Mouse (Mus musculus): Measurements from ENCODE around the gene Gm8947. TPM values are rescaled to one million over a fixed set of nuclear protein-coding genes. Genes with fewer than 3 reads are reported as not detected.

The Gm8947 gene
- polyA plus RNA-seq, 1 experiment: 0.17 TPM

GRCm38 (mm10) chr1:151224536-151224935 lies 32.4 kb downstream of the Gm8947 start:
- Histone ChIP-seq H3K4me1 (ENCODE audit: control insufficient read depth, insufficient read depth, low read length) (no peaks in the 10 kb centered on the region), H3K27ac (ENCODE audit: control insufficient read depth, insufficient read depth, low read depth, low read length) (no peak overlapping the region), H3K4me3 (ENCODE audit: control insufficient read depth, low read depth, low read length) (no peak overlapping the region), H3K27me3 (ENCODE audit: control insufficient read depth, insufficient read depth, low read length) (no peaks in the 10 kb centered on the region), H3K36me3 (ENCODE audit: control insufficient read depth, insufficient read depth, low read length) (no peaks in the 10 kb centered on the region)
- TF ChIP-seq POLR2A (IDR thresholded peaks at IDR 0.05; ENCODE audit: control insufficient read depth, low read depth, low read length) (no peak), CTCF (IDR thresholded peaks at IDR 0.05; ENCODE audit: control insufficient read depth, insufficient read depth, insufficient replicate concordance, low read depth, low read length) (no peak)

GRCm38 (mm10) chr1:151227506-151227905 lies 35.3 kb downstream of the Gm8947 start:
- TF ChIP-seq POLR2A (IDR thresholded peaks at IDR 0.05; ENCODE audit: control insufficient read depth, low read depth, low read length) (no peak), CTCF (IDR thresholded peaks at IDR 0.05; ENCODE audit: control insufficient read depth, insufficient read depth, insufficient replicate concordance, low read depth, low read length) (no peak)
- Histone ChIP-seq H3K4me3 (ENCODE audit: control insufficient read depth, low read depth, low read length) (no peak overlapping the region), H3K27ac (ENCODE audit: control insufficient read depth, insufficient read depth, low read depth, low read length) (no peak overlapping the region), H3K4me1 (ENCODE audit: control insufficient read depth, insufficient read depth, low read length) (no peaks in the 10 kb centered on the region), H3K27me3 (ENCODE audit: control insufficient read depth, insufficient read depth, low read length) (no peaks in the 10 kb centered on the region), H3K36me3 (ENCODE audit: control insufficient read depth, insufficient read depth, low read length) (no peaks in the 10 kb centered on the region)

- Histone ChIP-seq H3K36me3 (ENCODE audit: control insufficient read depth, insufficient read depth, low read length) (no peaks in the 10 kb centered on the region), H3K27me3 (ENCODE audit: control insufficient read depth, insufficient read depth, low read length) (no peaks in the 10 kb centered on the region), H3K4me1 (ENCODE audit: control insufficient read depth, insufficient read depth, low read length) (no peaks in the 10 kb centered on the region), H3K27ac (ENCODE audit: control insufficient read depth, insufficient read depth, low read depth, low read length) (no peak overlapping the region), H3K4me3 (ENCODE audit: control insufficient read depth, low read depth, low read length) (no peak overlapping the region)
- TF ChIP-seq CTCF (IDR thresholded peaks at IDR 0.05; ENCODE audit: control insufficient read depth, insufficient read depth, insufficient replicate concordance, low read depth, low read length): no peak
- no peak for TF ChIP-seq POLR2A (IDR thresholded peaks at IDR 0.05; ENCODE audit: control insufficient read depth, low read depth, low read length)
Observed at GRCm38 (mm10) chr1:151228320-151228989, 36.3 kb downstream of the Gm8947 start.

DNA sequence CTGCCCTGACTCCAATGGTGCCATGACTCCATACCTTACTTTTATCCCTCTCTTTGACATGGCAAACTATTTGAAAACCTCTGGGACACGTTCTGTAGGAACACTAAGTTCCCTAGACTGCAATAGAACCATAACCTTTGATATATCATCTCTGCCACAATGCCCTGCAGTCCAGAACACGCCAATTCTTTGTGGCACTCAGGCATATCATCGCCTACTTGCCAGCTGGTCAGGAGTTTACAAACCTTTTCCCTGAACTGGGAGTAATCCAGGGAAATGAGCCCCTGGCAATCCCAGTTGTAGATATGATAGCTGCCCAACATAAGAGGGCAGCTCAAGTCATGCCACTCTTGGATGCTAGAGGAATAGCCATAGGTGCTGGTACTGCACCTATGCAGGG lies 40.2 kb downstream of the Gm8947 start:
- H3K4me1 ChIP-seq (ENCODE audit: control insufficient read depth, insufficient read depth, low read length): no peaks in the 10 kb centered on the region
- H3K4me3 ChIP-seq (ENCODE audit: control insufficient read depth, low read depth, low read length): no peak overlapping the region
- TF ChIP-seq CTCF (IDR thresholded peaks at IDR 0.05; ENCODE audit: control insufficient read depth, insufficient read depth, insufficient replicate concordance, low read depth, low read length) (no peak), POLR2A (IDR thresholded peaks at IDR 0.05; ENCODE audit: control insufficient read depth, low read depth, low read length) (no peak)
- no peak overlapping the region for H3K27ac ChIP-seq (ENCODE audit: control insufficient read depth, insufficient read depth, low read depth, low read length)
- no peaks in the 10 kb centered on the region for H3K36me3 ChIP-seq (ENCODE audit: control insufficient read depth, insufficient read depth, low read length)
- no peaks in the 10 kb centered on the region for H3K27me3 ChIP-seq (ENCODE audit: control insufficient read depth, insufficient read depth, low read length)

GRCm38 (mm10) chr1:151233756-151234155 lies 41.6 kb downstream of the Gm8947 start:
- Histone ChIP-seq H3K4me1 (ENCODE audit: control insufficient read depth, insufficient read depth, low read length) (no peaks in the 10 kb centered on the region), H3K36me3 (ENCODE audit: control insufficient read depth, insufficient read depth, low read length) (no peaks in the 10 kb centered on the region), H3K4me3 (ENCODE audit: control insufficient read depth, low read depth, low read length) (no peak overlapping the region), H3K27me3 (ENCODE audit: control insufficient read depth, insufficient read depth, low read length) (no peaks in the 10 kb centered on the region), H3K27ac (ENCODE audit: control insufficient read depth, insufficient read depth, low read depth, low read length) (no peak overlapping the region)
- TF ChIP-seq POLR2A (IDR thresholded peaks at IDR 0.05; ENCODE audit: control insufficient read depth, low read depth, low read length) (no peak), CTCF (IDR thresholded peaks at IDR 0.05; ENCODE audit: control insufficient read depth, insufficient read depth, insufficient replicate concordance, low read depth, low read length) (no peak)

- Histone ChIP-seq H3K27me3 (ENCODE audit: control insufficient read depth, insufficient read depth, low read length) (no peaks in the 10 kb centered on the region), H3K4me1 (ENCODE audit: control insufficient read depth, insufficient read depth, low read length) (no peaks in the 10 kb centered on the region), H3K36me3 (ENCODE audit: control insufficient read depth, insufficient read depth, low read length) (no peaks in the 10 kb centered on the region), H3K4me3 (ENCODE audit: control insufficient read depth, low read depth, low read length) (no peak overlapping the region), H3K27ac (ENCODE audit: control insufficient read depth, insufficient read depth, low read depth, low read length) (no peak overlapping the region)
- TF ChIP-seq CTCF (IDR thresholded peaks at IDR 0.05; ENCODE audit: control insufficient read depth, insufficient read depth, insufficient replicate concordance, low read depth, low read length) (no peak), POLR2A (IDR thresholded peaks at IDR 0.05; ENCODE audit: control insufficient read depth, low read depth, low read length) (no peak)
Observed at GRCm38 (mm10) chr1:151235574-151235973, 43.4 kb downstream of the Gm8947 start.

GRCm38 (mm10) chr1:151236141-151236930 lies 44.2 kb downstream of the Gm8947 start:
- H3K4me1 ChIP-seq (ENCODE audit: control insufficient read depth, insufficient read depth, low read length): no peaks in the 10 kb centered on the region
- no peaks in the 10 kb centered on the region for H3K36me3 ChIP-seq (ENCODE audit: control insufficient read depth, insufficient read depth, low read length)
- TF ChIP-seq POLR2A (IDR thresholded peaks at IDR 0.05; ENCODE audit: control insufficient read depth, low read depth, low read length): no peak
- no peak for TF ChIP-seq CTCF (IDR thresholded peaks at IDR 0.05; ENCODE audit: control insufficient read depth, insufficient read depth, insufficient replicate concordance, low read depth, low read length)
- H3K4me3 ChIP-seq (ENCODE audit: control insufficient read depth, low read depth, low read length): no peak overlapping the region
- H3K27me3 ChIP-seq (ENCODE audit: control insufficient read depth, insufficient read depth, low read length): no peaks in the 10 kb centered on the region
- no peak overlapping the region for H3K27ac ChIP-seq (ENCODE audit: control insufficient read depth, insufficient read depth, low read depth, low read length)
